Mouse (Mus musculus): ENCODE data around the gene Polr3h.
"Not testable (repeated sequence)": the region's sequence is repeated elsewhere in the genome, so short reads cannot be mapped to it uniquely, and the experiment has no call there.

The Polr3h gene

DNA sequence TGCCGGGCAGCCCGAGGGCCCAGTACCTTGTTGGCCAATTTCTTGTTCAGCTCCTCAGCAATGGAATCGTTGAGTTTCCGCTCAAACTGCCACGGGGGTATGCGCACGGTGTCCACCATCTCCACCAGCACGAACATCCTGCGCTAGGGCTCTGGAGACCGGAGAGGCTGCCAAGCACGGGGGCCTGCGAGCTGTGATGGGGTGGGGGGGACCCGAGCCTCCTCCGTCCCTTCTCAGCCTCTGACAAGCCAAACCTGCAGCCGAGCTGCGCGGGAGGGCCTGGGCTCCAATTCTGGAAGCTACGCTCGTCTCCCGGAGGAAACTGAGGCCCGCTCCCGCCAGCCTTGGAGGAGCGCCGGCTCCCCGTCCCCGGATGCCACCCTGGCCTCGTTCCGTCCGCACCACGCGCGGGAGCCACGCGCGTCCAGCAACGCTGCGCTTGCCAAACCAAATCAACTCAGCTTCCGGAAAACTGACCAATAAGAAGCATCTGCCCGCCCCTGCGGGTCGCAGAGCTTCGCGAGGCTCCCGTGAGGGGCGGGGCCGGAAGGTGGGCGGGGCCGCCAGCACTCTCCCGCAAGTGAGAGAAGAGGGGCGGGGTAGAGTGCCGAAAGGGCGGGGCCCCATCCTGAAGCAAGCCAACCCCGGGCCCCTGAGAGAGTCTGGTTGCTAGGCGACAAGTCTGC is at the start of gene Polr3h:
Gene Polr3h (minus strand): TSS at position 481 of the 686 bp plus-strand sequence.
- DNase-seq (ENCODE audit: low spot score) = peak; percentile 88

- DNase-seq (ENCODE audit: low spot score) = not testable (repeated sequence)
These were observed 49.1 kb upstream of the Polr3h start for GRCm38 (mm10) chr15:81975156-81975555.

GRCm38 (mm10) chr15:81970498-81970897 is 44.5 kb upstream of the Polr3h start:
- not testable (repeated sequence) for DNase-seq (ENCODE audit: low spot score)

DNA sequence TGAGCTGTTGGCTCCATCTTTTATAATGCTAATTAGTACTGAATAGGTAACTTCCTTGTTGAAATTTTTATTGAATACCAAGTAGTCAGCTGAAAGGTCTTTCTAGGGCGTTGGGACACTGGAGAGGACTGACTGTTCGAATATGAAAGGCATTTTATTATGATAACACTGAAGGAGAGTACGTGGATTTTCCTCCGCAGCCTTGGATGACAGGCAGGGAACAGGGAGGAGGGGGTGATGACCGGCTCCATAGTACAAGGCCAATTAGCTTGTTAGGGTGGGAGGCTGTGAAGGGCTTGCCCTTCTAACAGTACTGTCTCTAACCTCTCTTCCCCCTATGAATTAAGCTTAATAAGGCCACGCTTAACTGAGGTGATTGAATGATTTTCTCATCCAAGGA is 43.6 kb upstream of the Polr3h start:
- not testable (repeated sequence) for DNase-seq (ENCODE audit: low spot score)

DNA sequence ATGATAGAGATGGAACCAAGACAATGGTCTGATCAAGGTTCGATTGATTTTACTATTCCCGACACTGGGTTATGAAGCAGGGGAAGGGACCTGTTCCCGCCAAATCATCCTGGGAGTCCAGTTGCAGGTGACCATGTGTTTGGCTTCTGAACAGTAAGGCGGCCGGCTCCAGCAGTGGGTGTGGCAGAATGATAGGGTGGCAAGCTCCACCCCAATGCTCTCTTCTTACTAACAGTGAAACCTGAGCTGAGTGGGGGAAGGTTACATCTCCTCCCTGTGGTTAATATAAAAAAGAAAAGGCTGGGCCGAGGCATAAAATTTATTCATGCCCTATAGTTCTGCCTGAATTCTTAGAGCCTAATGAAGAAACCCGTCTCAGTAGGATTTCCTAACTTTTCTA is 43.1 kb upstream of the Polr3h start:
- DNase-seq (ENCODE audit: low spot score) = peak; percentile 15

GRCm38 (mm10) chr15:81968447-81968846 is 42.4 kb upstream of the Polr3h start:
- no peak for DNase-seq (ENCODE audit: low spot score)

DNA sequence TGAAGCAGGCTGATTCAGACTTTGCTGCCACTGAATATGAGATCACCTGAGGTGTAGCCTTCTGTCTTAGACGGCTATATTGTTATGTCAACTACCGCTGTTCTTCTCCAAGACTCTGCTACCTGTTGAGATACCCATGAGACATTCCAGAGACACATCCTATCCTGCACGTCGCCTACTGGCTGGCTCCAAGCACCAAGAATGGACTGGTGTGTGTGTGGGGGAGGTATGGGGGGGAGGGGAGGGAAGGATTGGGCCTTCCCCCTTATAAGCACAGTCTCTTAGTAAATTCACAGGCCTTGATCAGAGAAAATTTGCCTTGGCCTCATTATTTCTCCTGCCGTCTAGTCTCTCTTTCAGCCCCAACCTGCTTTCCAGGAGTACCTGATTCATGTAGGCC is 41.8 kb upstream of the Polr3h start:
- no peak for DNase-seq (ENCODE audit: low spot score)

DNA sequence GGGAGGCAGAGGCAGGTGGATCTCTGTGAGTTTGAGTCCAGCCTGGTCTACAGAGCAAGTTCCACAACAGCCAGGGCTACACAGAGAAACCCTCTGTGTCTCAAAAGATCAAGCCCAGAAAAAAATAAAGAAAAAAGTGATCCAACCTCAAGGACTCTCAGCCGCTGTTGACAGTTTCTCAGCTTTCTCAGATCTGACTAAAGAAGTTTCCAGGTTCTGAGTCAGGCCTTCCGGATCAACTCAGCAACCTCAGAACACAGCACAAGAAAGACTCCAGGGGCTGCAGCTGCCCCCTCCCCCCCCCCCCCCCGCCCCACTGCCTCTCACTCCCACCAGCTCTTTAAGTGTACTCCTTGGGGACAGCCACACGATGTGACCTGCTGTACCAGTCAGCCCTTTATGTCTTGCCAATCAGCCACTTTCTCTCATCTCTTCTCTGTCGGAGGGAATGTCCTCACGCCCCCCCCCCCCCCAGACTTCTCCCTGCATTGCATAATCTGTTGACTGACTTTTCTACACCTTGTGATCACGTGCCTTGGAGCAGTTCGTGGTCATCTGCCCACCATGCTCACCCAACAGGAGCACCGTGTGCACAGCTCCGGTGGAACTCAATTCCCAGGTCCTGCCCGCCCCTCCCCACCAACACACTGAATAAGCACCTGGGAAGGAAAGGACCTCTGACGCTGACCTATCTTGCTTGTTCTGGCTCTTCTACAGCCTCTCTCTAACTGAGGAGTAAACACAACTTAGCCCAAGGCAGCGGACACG is 40.2 kb upstream of the Polr3h start:
- DNase-seq (ENCODE audit: low spot score) = no peak

DNA sequence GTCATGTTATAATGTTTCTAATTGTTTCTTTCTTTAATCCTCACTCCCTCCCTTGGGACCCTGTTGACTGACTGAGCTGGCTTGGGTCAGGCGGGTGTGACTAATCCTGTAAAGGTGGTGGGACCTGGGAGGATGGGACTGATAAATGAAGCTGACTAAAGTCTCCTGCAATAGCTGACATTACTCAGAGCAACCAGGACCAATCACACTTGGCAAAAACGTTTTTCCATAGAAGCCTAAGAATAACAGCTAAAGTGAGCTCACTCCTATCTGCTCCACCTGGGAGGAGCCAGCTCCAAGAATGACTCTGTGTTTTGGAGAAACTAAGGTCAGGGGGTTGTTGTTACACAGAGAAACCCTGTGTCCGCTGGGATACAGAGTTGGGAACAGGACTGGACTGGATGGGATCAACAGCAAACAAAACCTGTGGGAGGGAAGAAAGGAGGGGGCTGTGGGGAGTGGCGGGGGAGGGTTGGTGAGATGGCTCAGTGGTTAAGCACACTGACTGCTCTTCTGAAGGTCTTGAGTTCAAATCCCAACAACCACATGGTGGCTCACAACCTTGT is 39.0 kb upstream of the Polr3h start:
- DNase-seq (ENCODE audit: low spot score) = no peak

- no peak for DNase-seq (ENCODE audit: low spot score)
These were observed 38.2 kb upstream of the Polr3h start for GRCm38 (mm10) chr15:81964262-81964661.

DNA sequence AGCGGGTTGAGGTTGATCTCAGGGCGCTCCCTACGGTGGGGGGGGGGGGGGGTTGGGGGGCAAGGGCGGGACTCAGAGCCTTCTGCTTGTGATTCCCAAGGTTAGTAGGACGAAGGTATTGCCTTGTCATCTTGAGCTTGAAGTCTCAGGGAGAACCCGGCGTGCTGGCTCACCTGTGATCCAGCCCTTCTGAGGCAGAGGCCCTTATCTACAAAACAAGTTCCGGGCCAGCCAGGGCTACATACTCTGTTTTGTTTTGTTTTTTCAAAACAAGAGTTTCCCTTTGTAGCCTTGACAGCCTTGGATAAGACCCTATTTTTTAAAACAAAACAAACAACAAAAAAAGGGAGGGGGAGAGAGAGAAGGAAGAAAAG is 35.0 kb upstream of the Polr3h start:
- no peak for DNase-seq (ENCODE audit: low spot score)

DNA sequence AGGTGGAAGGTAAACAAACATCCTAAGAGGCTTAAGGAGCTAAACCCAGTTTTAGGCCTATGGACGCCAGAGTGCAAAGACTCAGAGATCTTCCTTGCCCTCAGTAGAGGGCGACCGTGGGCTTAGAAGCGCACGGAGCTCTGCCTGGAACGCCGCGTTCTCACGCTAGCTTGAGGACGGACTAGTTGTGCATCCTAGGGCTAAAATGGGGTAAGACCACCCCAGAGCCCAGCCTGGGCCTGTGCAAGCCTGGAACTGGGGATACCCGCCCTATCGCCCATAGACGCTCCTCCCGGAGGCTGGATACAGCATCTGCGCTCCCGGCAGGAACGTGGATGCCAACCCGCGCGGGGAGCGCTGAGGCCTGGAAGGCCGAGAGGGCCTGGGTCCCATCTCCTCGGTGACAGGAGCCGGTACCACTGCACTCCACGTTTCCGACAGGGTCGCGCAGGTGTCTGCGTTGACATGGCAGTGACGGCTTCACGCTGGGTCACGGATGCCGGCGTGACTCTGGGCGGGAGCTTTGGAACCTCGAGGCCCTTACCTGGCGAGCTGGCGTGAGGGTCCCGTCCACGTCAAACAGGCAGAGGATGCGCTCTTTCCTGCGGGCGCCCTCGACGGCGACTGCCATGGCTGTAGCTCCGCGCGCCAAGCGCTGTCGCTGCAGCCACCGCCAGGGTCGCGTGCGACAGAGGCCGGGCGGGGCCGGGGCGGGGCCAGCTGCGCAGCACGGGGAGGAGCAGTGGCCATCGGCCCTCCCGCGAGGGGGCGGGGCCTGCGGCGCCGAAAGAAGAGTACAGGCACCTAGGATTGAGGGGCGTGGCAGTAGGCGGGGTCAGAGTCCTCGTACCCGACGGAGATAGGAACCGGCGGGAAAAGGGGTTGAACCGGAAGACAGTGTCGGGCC is 34.4 kb upstream of the Polr3h start, which contains the start of gene Pmm1:
Gene Pmm1 (minus strand): TSS at position 760 of the 907 bp plus-strand sequence.
- DNase-seq (ENCODE audit: low spot score) = peak; percentile 99

- DNase-seq (ENCODE audit: low spot score) = no peak
These were observed 32.9 kb upstream of the Polr3h start for GRCm38 (mm10) chr15:81958906-81959305.

DNA sequence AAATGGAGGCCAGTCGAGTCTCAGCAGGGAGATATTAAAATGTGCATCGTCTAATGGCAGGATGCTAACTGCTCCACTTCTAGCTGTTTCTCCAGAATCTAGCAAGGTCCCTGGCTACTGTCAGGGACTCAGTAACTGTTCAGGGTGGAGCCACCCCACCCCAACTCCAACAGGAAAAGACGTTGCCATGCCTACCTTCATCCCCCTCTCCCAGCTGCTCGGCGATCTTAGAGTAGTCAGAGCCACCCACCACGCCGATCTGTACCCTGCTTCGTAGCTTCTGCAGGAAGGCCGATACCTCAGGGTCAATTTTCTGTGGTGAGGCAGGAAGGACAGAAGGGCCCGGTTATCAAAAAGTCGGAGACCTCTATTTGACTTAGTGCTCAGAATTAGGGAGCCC is 31.6 kb upstream of the Polr3h start:
- no peak for DNase-seq (ENCODE audit: low spot score)

- DNase-seq (ENCODE audit: low spot score) = peak; percentile 35
These were observed 30.4 kb upstream of the Polr3h start for GRCm38 (mm10) chr15:81956457-81956856.

- DNase-seq (ENCODE audit: low spot score) = no peak
These were observed 29.4 kb upstream of the Polr3h start for GRCm38 (mm10) chr15:81955414-81955813.

DNA sequence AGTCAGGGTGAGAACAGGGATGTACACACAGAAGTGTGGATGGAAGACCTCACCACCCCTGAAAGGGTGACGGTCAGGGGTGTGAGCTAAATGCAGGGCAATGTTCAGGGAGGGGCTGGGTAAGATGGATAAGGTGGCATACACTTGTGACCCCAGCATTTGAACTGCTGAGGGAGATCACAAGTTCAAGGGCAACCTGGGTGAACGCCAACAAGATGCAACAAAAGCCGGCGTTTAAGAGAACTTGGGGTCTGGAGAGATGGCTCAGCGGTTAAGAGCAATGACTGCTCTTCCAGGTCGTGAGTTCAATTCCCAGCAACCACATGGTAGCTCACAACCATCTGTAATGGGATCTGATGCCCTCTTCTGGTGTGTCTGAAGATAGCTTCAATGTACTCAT is 28.7 kb upstream of the Polr3h start:
- no peak for DNase-seq (ENCODE audit: low spot score)

- no peak for DNase-seq (ENCODE audit: low spot score)
These were observed 28.1 kb upstream of the Polr3h start for GRCm38 (mm10) chr15:81954151-81954583.

DNA sequence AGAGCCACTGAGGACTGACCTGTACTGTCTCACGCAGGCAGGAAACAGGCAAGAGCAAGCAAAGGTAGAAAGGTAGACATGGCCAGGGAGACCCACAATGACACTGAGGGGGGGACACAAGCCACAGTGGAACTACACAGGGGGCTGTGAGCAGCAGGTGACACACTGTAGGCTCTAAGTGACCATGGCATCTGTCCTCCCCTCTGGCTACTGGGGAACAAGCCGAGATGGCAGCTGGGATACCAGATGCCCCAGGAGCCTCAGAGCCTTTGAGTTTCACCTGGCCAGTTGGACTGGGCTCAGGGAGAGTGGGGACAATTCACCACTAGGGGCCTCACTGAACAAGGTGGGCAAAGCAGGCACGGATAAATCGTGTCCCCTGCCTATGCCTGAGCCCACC is 26.3 kb upstream of the Polr3h start:
- no peak for DNase-seq (ENCODE audit: low spot score)

GRCm38 (mm10) chr15:81951159-81951558 is 25.1 kb upstream of the Polr3h start:
- DNase-seq (ENCODE audit: low spot score) = no peak

DNA sequence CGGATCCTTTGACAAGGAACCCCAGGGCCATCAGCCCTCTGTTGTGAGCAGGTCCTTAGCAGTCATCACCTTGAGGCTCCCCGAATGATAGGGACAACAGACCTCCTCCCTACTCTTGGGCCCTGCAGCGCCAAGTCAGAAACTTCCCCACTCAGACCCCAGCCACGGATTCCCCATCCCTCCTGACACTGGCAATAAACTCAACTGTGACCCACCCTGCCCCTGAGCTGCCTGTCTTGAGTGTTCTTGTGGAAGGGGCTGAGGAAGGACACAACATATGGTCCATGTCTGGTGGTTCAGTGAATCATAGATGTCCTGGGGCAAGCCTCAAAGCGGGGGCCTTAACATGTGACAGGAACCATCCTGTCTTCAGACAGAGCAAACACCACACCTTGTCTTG is 24.7 kb upstream of the Polr3h start:
- DNase-seq (ENCODE audit: low spot score) = no peak

- no peak for DNase-seq (ENCODE audit: low spot score)
These were observed 23.6 kb upstream of the Polr3h start for GRCm38 (mm10) chr15:81949476-81950131.

All from spleen, adult 12 weeks (tissue).